Mouse (Mus musculus) cerebellum, postnatal 25 days (tissue): ENCODE data around the gene Itpr3.

Source experiments
- DNase-seq, 2 experiments: peaks; one replicate each; pipeline ENCODE4 v3.0.0; 2021; ENCODE audit warnings: mixed read lengths in 2 of 2

Gene Itpr3

DNA sequence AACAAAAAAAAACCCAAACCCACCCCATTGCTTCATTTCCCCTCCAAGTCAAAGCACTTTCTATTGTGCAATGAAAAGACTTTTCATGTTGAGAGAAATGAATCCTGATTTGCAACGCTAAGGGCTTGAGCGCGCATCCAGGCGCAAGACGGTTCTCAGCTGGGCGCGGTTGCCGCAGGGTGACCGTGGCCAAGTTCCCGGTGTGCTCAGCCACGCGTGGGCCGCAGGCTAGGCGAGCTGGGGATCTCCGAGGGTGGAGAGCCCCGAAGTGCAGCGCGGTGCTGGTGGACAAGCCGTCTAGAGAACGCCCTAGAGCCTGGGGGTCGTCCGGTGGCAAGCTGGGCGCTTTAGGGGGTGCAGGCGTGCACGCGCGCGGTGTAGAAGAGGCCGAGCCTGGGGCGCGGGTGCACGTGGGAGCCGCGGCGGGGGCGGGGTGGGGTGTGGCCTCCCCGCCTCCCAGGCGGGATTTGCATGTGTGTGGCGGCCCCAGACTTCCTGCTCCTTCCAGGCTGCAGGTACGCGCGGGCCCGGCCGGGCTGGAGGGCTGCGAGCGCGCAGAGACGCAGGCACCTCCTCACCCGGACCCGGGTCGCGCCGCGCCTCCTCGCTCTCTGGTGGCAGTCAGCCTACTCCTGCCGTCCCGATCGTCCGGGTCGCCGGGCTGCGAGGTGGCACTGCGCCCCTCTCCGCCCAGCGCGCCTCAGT lies at the start of gene Itpr3:
Itpr3 (plus strand) TSS at position 493 of the 705 bp plus-strand sequence.
- DNase-seq, result peak; percentile 77 to 83

- no peak for DNase-seq
Measured at GRCm38 (mm10) chr17:27008277-27008676, 48.8 kb upstream of the Itpr3 start.

- DNase-seq, result no peak
Measured at GRCm38 (mm10) chr17:27011167-27011566, 45.9 kb upstream of the Itpr3 start.

- DNase-seq, result no peak
Measured at GRCm38 (mm10) chr17:27011998-27012672, 45.0 kb upstream of the Itpr3 start.

DNA sequence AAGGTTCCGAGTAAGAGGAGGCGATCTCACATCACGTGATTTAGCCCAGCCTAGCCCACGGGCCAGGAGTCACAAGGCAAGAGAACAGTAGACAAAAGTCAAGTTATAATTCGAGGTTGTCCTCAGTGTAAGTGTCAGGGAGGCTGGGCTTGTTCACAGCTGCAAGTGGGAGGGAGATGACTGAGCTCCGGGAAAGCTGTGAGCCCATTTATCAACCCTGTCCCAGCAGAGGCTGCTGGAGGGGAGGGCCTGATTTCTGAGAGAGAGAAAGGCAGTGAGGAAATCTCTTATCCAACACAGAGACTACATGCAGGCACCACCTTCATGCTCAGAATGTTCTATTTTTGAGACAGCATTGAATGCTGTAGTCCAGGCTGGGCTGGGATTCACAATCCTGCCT lies 44.2 kb upstream of the Itpr3 start:
- no peak for DNase-seq

DNA sequence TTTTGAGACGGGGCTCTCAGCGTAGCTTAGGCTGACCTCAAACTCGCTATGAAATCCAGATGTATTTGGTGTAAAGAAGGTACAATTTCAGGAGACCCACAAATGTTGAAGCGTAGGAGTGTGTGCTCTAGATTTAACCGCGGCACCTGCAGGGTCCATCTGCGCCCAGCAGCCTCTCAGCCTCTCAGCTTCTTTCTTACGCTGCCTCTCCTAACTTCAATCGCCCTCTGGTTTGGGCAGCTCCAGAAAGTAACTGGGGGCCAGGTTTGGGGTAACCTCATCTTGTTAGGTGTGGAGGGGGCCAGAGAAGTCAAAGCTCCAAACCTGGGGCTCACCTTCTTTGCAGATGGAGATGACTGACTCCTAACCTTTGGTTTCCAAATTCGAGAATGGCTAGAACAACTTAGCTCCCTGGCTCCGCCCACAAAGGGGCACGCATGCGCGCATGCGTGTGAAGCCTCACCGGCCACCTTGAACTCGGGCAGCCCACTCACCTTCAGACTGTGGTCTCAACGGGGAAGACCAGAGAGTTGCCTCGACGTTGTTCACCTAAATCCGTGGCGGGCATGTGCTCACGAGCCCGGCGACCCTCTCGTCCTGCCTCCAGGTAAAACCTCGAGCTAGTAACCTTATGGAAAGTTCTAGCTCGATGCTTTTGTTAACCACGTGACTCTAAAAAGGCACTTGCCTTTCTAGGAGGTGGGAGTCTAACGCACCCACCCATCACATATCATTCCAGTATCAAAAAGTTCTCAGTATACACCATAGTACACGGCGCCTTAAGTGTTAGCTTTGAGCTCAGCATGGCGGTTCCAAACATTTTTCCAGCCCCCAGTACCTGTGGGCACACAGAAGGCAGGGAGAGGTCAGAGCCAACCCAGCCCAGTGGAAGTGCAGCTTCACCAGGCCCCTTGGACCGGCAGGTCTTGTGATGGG lies 39.3 kb upstream of the Itpr3 start:
- peak; percentile 89 to 94 for DNase-seq

GRCm38 (mm10) chr17:27018555-27019196 lies 38.4 kb upstream of the Itpr3 start:
- peak in 1 of 2 experiments; percentile 52 for DNase-seq

GRCm38 (mm10) chr17:27021076-27021475 lies 36.0 kb upstream of the Itpr3 start:
- peak; percentile 88 to 89 for DNase-seq

DNA sequence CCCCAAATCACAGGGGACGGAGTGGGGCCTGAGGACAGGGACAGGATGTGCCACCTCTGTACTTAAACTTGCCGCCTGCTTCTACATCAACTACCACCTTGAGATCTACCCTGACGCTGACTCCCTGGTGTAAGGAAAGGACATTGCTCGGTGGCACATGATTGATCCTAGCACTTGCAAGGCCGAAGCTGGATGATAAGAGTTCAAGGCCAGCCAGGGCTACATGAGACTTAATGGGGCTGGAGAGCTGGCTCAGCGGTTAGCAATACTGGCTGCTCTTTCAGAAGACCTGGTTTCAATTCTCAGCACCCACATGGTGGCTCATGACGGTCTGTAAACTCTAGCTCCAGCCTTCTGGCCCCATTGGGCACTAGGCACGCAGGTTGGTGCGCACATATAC lies 35.4 kb upstream of the Itpr3 start:
- no peak for DNase-seq

DNA sequence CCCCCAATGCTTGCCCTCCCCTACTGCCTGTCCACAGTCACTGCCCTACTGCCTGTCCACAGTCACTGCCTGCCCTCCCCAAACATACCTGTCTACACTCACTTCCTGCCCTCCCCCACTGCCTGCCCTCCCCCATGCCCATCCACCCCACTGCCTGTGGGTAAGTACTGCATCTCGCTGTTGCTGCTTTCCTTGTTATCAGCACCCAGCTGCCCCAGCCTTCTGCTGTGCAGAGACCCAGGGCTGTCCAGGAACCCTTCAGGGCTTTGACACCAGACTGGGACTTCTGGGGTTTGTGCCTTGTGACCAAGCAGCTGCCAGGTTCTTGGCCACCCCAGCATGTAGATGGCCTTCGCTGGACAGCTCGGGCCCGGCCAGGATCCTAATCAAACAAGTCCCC lies 33.8 kb upstream of the Itpr3 start:
- no peak for DNase-seq

- no peak for DNase-seq
Measured at GRCm38 (mm10) chr17:27025326-27025902, 31.7 kb upstream of the Itpr3 start.

- no peak for DNase-seq
Measured at GRCm38 (mm10) chr17:27025951-27026350, 31.2 kb upstream of the Itpr3 start.

DNA sequence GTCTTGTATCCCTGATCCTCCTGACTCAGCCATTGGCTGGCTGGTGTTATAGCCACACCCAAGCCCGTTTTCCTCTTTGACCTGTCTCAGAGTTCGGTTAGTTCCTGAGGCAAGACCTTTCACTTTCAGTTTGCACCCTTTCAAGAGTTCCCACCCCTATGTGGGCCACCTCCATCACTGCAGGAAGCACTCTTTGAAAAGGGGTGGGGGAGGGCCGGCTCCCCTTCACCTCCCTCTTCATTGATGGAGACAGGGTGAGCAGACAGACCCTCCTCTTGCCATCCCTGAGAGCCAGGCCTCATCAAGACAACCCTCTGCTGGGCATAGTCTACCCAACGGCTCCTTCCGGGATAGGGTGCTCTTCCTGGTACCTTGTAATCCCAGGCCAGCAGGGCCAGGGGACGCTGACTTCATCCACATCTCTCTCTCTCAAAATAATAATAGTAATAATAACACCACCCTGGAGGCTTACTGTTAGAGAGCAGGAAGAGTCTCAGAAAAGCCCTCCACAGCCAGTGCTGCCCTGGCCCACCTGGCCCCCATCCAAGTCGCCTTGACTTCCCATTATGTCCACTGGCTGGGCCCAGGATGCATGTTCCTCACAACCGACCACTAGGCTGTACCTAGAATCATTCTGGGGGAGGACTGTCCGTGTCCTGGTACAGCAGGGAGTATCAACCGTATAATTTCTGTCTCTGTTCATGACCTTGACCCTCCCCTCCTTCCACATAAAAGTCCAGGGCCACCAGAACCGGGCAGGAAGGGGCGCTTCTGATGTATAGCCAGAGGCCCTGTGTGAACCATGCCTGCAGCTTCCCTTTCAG lies 29.4 kb upstream of the Itpr3 start:
- peak; percentile 60 to 69 for DNase-seq

DNA sequence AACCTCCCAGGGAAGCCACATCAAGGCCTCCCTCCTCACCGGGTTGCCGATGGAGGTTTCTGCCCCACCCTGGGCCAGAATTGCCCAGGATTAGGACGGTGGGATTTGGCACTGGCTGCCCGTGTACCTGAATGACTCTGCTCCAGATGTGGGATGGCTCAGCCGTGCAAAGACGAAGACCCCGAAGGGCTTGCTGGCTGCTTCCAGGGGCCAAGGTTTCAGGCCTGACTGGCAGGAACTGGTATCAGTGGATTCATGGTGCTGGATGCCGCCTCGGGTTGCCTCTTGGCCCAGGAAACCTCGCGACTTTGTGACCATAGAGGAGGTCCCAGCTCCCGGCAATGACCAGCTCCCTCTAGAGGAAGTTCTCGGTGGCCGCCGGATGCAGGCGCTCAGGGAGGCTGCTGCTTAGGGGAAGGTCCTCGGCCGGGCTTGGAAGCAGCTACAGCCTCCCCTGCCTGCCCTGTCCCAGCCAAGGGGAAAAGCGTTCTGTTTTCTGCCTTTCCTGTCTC lies 28.8 kb upstream of the Itpr3 start:
- peak; percentile 95 for DNase-seq

DNA sequence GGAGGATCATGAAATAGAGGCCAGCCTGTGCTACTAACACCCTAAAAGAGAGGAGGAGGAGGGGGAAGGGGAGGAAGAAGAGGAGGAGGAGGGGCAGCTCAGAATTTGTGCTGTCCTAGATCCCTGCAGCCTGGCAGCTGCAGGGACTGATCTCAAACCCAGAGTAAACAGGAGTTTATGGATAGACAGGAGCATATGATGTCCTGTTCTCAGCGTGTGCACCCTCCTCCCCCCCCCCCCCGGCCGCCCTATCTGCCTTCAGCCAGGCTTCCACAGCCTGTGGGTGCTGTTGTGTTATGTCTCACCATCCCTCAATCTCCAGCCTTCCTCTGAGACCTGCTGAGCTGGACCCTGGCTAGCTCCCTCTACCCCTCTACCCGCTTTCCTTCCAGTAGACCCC lies 28.2 kb upstream of the Itpr3 start, which contains the start of gene Bak1:
Bak1 (minus strand) TSS at position 101 of the 400 bp plus-strand sequence.
- no peak for DNase-seq

GRCm38 (mm10) chr17:27029431-27029830 lies 27.7 kb upstream of the Itpr3 start:
- peak in 1 of 2 experiments; percentile 51 for DNase-seq

DNA sequence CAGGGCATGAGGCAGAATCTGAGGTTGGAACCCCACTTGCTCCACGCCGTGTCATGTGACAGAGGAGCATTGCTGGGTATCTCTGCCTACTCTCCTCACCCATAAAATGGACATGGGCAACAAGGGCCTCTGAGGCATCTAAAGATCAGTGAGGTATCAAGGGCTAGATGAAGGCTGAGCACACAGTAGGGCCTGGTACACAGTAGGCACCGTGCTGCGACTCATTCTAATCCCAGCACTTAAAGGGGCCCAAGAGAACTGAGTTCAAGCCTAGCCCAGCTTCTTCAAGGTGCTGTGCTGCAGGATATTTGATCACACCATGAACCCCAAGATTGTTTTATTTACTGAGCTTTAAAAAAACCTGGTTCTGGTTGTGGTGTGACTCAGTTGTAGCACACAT lies 26.2 kb upstream of the Itpr3 start:
- DNase-seq, result no peak

- DNase-seq, result peak in 1 of 2 experiments; percentile 23
Measured at GRCm38 (mm10) chr17:27032328-27032727, 24.8 kb upstream of the Itpr3 start.

DNA sequence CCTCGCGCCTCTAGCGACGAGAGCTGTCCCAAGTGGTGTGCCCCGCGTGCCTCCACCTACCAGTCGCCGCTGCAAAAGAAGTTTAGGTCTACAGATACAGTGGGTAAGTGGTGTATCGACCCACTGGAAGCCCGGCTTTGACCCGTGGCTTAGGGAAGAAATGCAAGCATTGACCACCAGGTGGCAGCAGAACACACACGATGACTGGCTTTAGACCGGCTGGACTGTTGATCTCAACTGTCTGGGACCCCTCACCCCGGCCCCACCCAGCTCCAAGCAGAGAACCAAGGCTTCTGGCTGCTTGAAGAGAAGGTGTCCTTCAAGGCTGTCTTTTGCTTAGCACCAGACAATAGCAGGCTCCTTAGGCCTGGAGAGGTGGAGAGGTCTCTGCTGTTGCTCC lies 24.2 kb upstream of the Itpr3 start:
- DNase-seq, result peak; percentile 87 to 89

GRCm38 (mm10) chr17:27036465-27036864 lies 20.6 kb upstream of the Itpr3 start:
- DNase-seq, result no peak
